In the genomic region with DNA sequence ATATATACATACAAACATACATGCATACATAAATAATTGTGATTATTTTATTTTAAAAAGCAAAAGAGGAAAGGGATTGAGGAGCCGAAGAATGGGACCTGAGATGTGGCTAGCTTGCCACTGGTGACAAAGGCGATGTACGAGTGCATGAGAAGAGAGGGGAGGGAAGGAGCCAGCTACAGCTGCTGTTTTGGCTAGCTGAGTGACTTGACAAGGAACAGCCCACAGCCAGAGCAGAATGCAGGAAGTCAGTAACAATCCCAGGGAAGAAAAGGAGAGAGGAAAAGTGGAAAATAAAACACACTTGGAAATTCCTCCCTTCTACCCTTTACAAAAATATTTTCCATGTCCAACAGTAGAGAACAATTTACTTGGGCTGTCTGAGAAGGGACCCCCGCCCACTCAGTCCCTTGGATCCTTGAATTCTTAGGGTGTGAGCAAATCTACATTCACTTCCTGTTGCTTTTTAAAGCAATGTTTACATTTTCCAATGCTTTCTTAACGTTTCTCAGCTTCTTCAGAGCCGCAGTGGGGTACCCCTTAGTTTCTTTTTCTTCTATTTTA, we compare ENCODE assay signal across 11 mouse cellular contexts.
A peak's percentile ranks its signal among the peaks of the same experiment; 100 is the strongest.
DNase-seq lines count a peak whose midpoint lies in the region; ATAC-seq lines count a peak whose summit lies in the region.
"Had no signal": no experiment of that assay in that cellular context is flagged by ENCODE, and none has a peak within 500 bp of the region (broad histone marks: within the 10 kb centered on the region; RNA-seq: fewer than 3 reads in every experiment).

No protein-coding gene starts in this region.

- H3K27ac ChIP-seq in midbrain, embryonic 15.5 days, result peak overlapping the region; percentile 4; the same call in 1 of the 2 replicates
- no peak overlapping the region for H3K27ac ChIP-seq in midbrain, embryonic 13.5 days
- peak overlapping the region; percentile 77 for H3K27ac ChIP-seq in intestine, embryonic 15.5 days
- H3K27ac ChIP-seq in stomach, embryonic 16.5 days (ENCODE audit: low read length), result peak overlapping the region; percentile 64
- H3K27ac ChIP-seq: neural tube, embryonic 15.5 days had no signal

- intact Hi-C loops in left cerebral cortex, postnatal 14 days (cut with DNase I), result no loop called here

- peak; percentile 30 for DNase-seq in embryo, embryonic 10 days (ENCODE audit: low spot score)
- DNase-seq in embryo, embryonic 10.5 days (ENCODE audit: low spot score), result no peak
- no peak for DNase-seq in cerebellum, postnatal 36 days
- no peak for DNase-seq in left cerebral cortex, postnatal 14 days (ENCODE audit: low spot score in 2 of 2)
- DNase-seq: gastrocnemius, postnatal 25 days had no signal

- ATAC-seq in midbrain, embryonic 15.5 days (replicated peaks), result no peak
- ATAC-seq in midbrain, embryonic 13.5 days, result no peak
- peak; percentile 58 for ATAC-seq in intestine, embryonic 15.5 days
- peak; percentile 69 for ATAC-seq in stomach, embryonic 16.5 days (ENCODE audit: insufficient read depth, low FRiP score)
- ATAC-seq: Patski had no signal

- H3K36me3 ChIP-seq in midbrain, embryonic 15.5 days (replicated peaks), result no peaks in the 10 kb centered on the region
- H3K36me3 ChIP-seq in midbrain, embryonic 13.5 days, result no peaks in the 10 kb centered on the region
- no peaks in the 10 kb centered on the region for H3K36me3 ChIP-seq in intestine, embryonic 15.5 days
- no peaks in the 10 kb centered on the region for H3K36me3 ChIP-seq in stomach, embryonic 16.5 days (ENCODE audit: control insufficient read depth, insufficient read depth, low read length)
- H3K36me3 ChIP-seq: neural tube, embryonic 15.5 days had no signal

- H3K9ac ChIP-seq in midbrain, embryonic 15.5 days, result no peak overlapping the region
- H3K9ac ChIP-seq in midbrain, embryonic 13.5 days (replicated peaks), result no peak overlapping the region
- no peak overlapping the region for H3K9ac ChIP-seq in intestine, embryonic 15.5 days
- peak overlapping the region; percentile 34; the same call in 1 of the 2 replicates for H3K9ac ChIP-seq in stomach, embryonic 16.5 days (ENCODE audit: low read length)
- H3K9ac ChIP-seq: neural tube, embryonic 15.5 days had no signal

- 71% methylated on average over 6 of the region's 6 CpGs for WGBS in midbrain, embryonic 15.5 days
- 71% methylated on average over 6 of the region's 6 CpGs for WGBS in midbrain, embryonic 13.5 days
- WGBS in intestine, embryonic 15.5 days, result 32% methylated on average over 6 of the region's 6 CpGs
- WGBS in stomach, embryonic 16.5 days, result 19% methylated on average over 6 of the region's 6 CpGs

- H3K4me3 ChIP-seq in midbrain, embryonic 15.5 days, result no peak overlapping the region
- H3K4me3 ChIP-seq in midbrain, embryonic 13.5 days (replicated peaks), result no peak overlapping the region
- H3K4me3 ChIP-seq in intestine, embryonic 15.5 days (replicated peaks), result no peak overlapping the region
- no peak overlapping the region for H3K4me3 ChIP-seq in stomach, embryonic 16.5 days (replicated peaks; ENCODE audit: low read length)
- H3K4me3 ChIP-seq: neural tube, embryonic 15.5 days had no signal

- no peaks in the 10 kb centered on the region for H3K4me1 ChIP-seq in midbrain, embryonic 15.5 days
- no peaks in the 10 kb centered on the region for H3K4me1 ChIP-seq in midbrain, embryonic 13.5 days (replicated peaks)
- peaks cover 2% of the 10 kb centered on the region; the same call in 1 of the 2 replicates for H3K4me1 ChIP-seq in intestine, embryonic 15.5 days (replicated peaks)
- peaks cover 10% of the 10 kb centered on the region for H3K4me1 ChIP-seq in stomach, embryonic 16.5 days (ENCODE audit: control insufficient read depth, insufficient read depth, low read length)
- H3K4me1 ChIP-seq: neural tube, embryonic 15.5 days had no signal

- H3K9me3 ChIP-seq in midbrain, embryonic 15.5 days, result no peaks in the 10 kb centered on the region
- no peaks in the 10 kb centered on the region for H3K9me3 ChIP-seq in midbrain, embryonic 13.5 days
- H3K9me3 ChIP-seq in intestine, embryonic 15.5 days, result no peaks in the 10 kb centered on the region
- H3K9me3 ChIP-seq in stomach, embryonic 16.5 days (replicated peaks; ENCODE audit: control insufficient read depth, low read length), result no peaks in the 10 kb centered on the region
- H3K9me3 ChIP-seq: neural tube, embryonic 15.5 days had no signal

- H3K27me3 ChIP-seq in midbrain, embryonic 15.5 days (replicated peaks), result no peaks in the 10 kb centered on the region
- H3K27me3 ChIP-seq in midbrain, embryonic 13.5 days, result no peaks in the 10 kb centered on the region
- H3K27me3 ChIP-seq in intestine, embryonic 15.5 days (replicated peaks), result no peaks in the 10 kb centered on the region
- no peaks in the 10 kb centered on the region for H3K27me3 ChIP-seq in stomach, embryonic 16.5 days (ENCODE audit: control insufficient read depth, insufficient read depth, low read length)
- H3K27me3 ChIP-seq: neural tube, embryonic 15.5 days; Patski had no signal

- no peak overlapping the region for H3K4me2 ChIP-seq in midbrain, embryonic 15.5 days
- H3K4me2 ChIP-seq in midbrain, embryonic 13.5 days (replicated peaks), result no peak overlapping the region
- peak overlapping the region; percentile 6; the same call in 1 of the 2 replicates for H3K4me2 ChIP-seq in intestine, embryonic 15.5 days (replicated peaks)
- H3K4me2 ChIP-seq in stomach, embryonic 16.5 days (ENCODE audit: low read depth, low read length), result peak overlapping the region; percentile 29
- H3K4me2 ChIP-seq: neural tube, embryonic 15.5 days had no signal

Comparison
In these comparisons a context has a peak if more than half of its experiments do, and no peak if none do; other contexts are left out.
1. ATAC-seq: peak in intestine, embryonic 15.5 days (single experiment) and stomach, embryonic 16.5 days (single experiment); none in midbrain, embryonic 15.5 days (single experiment) and midbrain, embryonic 13.5 days (single experiment).
2. H3K4me2 ChIP-seq: peak in intestine, embryonic 15.5 days (single experiment) and stomach, embryonic 16.5 days (single experiment); none in midbrain, embryonic 15.5 days (single experiment) and midbrain, embryonic 13.5 days (single experiment).